Mouse (Mus musculus): Measurements from ENCODE around the gene Nckap5.

The Nckap5 gene

DNA sequence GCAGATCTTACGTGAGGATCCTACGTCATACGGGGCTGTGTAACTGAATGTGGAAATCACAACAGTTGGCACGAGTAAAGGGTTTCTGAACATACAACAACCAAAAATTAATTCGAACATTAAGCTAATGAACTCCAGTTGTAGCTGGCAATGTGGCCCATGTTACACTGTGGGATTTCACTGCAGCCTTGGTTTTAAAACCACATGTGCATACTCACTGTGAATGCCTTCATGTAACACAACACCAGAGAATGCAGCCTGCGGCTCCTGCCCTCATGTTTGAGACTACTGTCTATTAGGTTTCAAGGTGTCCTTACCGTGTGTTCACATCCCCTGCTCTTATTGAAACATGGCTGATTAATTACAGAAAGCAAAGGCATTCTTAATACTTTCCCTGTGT lies 269.7 kb downstream of the Nckap5 start:
- DNase-seq (ENCODE audit: low read depth, low spot score), result no peak

GRCm38 (mm10) chr1:126557791-126558294 lies 272.8 kb downstream of the Nckap5 start:
- DNase-seq (ENCODE audit: low read depth, low spot score), result no peak

DNA sequence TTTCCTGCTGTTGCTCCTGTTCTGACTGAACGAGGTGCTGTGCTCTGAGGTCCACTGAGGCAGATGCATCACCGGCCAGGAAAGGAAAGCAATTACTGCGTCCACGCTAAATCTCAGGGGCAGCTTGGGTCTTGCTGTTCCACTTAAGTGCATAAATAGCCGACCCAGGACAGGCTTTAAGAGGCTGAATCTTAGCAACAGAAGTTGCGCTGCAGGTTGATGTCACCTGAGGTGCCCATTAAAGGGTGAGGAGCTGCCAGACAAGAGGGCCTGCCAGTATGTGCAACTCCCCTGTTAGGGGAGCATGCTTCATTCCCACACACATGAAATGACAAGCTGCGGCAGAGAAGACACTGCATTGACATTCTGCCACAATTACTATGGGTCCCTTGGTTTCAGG lies 282.6 kb downstream of the Nckap5 start:
- no peak for DNase-seq (ENCODE audit: low read depth, low spot score)

DNA sequence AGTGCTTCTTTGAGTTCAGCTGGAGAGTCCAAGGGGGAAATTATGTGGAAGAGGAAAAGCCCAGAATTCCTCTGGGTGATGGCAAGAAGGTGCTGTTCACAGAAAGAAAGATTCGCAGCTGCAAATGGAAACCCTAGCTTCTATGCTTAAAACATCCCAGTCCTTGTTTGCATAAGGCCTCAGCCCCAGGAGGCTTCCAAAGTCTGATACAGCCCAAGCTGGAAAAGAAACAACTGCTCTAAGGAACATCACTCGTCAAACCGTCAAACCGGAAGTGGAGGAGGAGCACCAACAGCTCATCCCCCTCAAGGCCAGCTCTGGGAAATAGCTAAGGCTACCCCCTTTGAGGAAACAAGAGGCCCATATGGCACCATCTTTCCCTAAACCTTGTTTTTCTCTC lies 286.1 kb downstream of the Nckap5 start:
- DNase-seq (ENCODE audit: low read depth, low spot score), result no peak

GRCm38 (mm10) chr1:126537223-126537757 lies 293.3 kb downstream of the Nckap5 start:
- no peak for DNase-seq (ENCODE audit: low read depth, low spot score)

GRCm38 (mm10) chr1:126535527-126535926 lies 295.1 kb downstream of the Nckap5 start:
- no peak for DNase-seq (ENCODE audit: low read depth, low spot score)

GRCm38 (mm10) chr1:126534046-126534445 lies 296.6 kb downstream of the Nckap5 start:
- no peak for DNase-seq (ENCODE audit: low read depth, low spot score)

GRCm38 (mm10) chr1:126528043-126528598 lies 302.5 kb downstream of the Nckap5 start:
- DNase-seq (ENCODE audit: low read depth, low spot score), result peak; percentile 5

DNA sequence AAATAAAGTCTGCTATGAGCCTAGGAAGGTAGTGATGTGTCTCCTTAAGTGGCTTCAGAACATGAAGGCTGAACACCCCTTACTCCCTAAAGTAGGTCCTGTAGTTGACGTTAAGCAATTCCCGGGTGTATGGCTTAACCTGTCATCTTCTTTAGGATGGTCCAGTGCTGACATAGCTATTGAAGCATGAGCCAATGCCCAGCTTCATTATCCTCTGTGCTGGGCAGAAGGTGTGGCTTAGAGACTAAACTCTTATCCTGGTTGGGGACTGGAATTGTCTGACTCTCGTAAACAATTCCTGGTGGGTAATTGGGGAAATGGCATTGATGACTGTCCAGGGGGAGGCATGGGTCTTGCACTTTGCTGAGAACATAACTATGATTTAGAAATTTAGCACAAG lies 312.5 kb downstream of the Nckap5 start:
- no peak for DNase-seq (ENCODE audit: low read depth, low spot score)

DNA sequence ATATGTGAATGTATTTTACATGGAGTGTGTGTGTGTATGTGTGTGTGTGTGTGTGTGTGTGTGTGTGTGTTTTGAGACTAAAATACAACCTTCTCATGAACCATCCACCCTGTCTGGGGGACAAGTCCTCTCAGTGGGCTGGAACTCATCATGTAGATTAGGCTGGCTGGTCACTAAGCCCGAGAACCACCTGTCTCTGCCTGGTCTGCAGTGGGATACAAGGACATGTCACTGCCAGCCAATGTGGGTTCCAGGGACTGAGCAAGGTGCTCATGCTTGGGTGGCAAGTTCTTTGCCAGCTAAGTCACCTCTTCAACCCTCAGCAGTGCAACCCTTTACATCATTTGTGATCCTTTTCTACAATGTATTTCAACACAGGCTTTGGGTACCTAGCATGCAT lies 313.2 kb downstream of the Nckap5 start:
- no peak for DNase-seq (ENCODE audit: low read depth, low spot score)

GRCm38 (mm10) chr1:126515054-126515756 lies 315.4 kb downstream of the Nckap5 start:
- DNase-seq (ENCODE audit: low read depth, low spot score), result no peak

DNA sequence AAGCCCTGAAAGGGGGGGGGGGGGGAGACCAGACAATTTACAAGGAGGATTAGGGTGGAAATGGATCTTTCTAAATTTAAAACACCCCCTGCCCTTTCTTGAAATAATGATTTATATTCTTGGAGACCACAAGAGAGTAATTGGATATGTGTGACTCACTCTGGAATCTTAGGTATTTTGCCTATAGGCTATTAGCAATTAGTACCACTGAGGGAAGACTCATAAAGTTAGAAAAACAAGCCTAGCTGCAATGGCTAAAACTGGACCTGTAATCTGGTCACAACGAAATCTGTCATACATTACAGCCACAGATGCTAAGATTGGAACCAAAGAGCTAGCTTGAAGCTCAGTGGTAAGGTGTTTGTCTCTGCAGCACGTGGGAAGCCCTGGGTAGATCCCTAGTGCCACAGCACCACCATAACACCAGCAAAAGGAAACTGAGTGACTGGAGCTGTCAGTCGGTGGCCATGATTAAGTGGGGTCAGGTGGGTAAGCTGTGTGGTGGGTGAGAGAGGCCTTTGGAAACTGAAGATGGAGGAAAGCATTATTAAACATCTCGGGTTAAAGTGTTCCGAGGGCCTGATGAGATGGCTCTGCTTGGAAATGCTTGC lies 318.7 kb downstream of the Nckap5 start:
- no peak for DNase-seq (ENCODE audit: low read depth, low spot score)

DNA sequence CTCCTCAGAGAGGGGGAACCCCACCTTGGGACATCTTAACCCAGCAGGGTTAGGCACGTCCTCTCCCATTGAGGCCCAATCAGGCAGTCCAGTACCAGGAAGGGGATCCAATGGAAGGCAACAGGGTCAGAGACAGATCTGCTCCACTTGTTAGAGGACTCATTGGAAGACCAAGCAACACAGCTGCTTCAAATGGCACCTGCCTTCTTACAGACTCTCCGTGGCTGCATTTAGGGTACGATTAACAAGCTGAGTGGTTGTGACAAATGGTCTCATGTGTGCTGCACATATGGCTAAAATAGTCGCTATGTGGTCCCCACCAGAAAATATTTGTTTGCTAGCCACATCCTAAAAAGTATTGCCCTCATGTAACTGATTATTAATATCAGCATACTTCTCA lies 325.9 kb downstream of the Nckap5 start:
- no peak for DNase-seq (ENCODE audit: low read depth, low spot score)

DNA sequence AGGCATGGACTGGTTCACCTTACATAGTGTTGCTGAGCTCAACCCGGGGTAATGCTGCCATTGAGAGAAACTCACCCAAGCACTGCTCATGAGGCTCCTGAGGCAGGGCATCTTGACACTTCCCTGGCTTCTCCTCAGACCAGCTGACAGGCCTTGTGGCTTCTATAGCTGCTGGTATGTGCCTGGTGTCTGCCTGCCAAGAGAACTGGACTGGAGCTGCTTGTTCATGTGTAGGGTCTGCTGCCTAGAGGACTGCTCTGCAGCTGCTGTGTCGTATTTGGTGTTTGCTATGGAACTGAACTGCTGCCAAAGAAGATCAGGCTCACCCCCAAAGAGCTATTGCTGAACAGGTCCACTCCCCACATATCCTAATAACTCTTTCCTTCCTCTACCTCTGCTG lies 327.9 kb downstream of the Nckap5 start:
- no peak for DNase-seq (ENCODE audit: low read depth, low spot score)

DNA sequence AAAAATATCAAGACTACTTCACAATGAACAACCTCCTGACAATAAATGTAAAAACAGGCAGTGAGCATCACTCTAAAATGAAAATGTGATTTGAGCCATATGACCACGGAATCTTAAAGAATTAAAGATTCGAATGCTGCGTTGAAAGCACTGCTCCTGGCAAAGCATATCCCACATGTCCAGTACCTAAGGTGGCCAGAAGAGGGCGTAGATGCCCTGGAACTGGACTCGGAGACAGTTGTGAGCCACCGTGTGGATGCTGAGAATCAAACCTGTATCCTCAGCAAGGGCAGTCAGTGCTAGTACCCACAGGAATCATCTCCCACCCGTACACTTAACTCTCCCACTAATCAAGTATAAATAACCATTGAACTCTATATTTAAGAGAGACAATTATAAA lies 333.9 kb downstream of the Nckap5 start:
- DNase-seq (ENCODE audit: low read depth, low spot score), result no peak

DNA sequence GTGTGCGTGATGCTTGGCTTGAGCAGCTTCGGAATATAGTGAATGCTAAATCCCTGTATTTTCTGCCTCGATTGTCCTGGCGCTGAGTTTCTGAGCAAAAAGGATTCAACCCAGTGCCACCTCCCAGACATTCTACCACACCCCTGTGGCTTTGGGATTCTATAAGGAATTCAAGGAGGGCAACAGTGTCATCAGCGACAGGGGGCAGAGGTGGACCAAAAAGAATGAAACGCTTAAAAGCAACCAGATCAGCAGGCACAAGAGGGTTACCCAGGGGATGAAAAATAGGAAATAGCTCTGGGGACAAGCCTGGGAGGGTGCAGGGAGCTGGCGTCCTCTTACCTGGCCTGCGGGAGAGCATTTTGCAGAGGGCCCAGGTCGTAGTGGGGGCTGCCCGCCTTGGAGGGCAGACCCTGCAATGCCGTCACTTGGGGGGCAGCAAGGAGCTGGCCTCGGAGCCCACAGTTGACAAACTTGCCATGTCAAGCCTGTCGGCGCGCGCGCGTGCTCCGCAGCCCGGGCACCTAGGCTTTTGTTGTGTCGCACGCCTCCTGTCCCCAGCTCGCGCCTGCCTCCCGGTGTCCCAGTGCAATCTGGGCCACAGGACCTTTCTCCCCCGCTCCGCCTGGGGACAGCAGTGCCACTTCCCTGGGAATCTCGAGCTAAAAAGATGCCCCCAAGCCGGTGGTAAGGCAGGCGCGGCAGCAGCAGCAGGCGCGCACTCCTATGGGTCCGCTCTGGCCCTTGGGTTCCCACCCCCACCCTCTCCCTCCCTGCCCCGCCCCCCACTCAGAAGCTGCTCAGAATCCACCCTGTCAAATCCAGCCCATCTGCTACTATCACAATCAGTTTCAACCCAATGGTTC lies 338.2 kb downstream of the Nckap5 start:
- DNase-seq (ENCODE audit: low read depth, low spot score), result no peak

DNA sequence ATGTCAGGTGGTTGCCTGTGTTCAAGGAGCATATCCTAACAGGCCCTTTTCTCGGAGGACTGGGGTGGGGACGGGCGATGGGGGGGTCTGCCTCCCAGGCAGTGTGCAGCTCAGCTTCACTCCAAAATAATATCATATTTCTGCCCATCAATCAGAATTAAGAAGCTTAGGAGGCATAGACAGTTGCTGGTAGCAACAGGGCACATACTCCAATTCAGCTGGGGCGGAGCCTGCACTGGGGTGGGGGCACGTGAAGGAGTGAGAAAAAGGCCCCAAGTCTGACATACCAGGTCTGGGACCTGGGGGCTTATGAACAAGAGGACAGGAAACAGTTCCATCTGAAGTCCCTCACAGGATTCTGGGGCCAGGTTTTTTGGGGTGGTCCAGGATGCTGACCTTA lies 339.2 kb downstream of the Nckap5 start:
- no peak for DNase-seq (ENCODE audit: low read depth, low spot score)

GRCm38 (mm10) chr1:126490256-126490655 lies 340.3 kb downstream of the Nckap5 start:
- DNase-seq (ENCODE audit: low read depth, low spot score), result no peak

DNA sequence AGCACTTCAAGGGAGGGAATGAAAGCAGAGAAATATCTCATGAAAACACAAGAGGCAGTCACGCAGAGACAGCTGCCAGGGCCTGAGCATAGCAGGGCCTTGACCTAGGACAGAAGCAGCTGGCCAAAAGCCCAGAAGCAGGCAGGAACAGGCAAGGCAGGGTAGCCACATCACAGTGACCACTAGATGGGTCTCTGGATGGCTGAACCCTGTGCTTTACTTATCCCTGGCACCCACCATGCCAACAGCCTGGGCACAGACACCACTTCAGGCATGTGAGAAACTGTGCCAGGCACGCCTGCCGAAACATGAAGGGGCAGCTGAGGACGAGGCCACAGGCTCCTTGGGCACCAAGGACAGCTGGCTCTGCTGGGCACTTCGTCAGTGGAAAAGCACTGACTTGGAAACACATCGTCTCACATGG lies 345.9 kb downstream of the Nckap5 start:
- DNase-seq (ENCODE audit: low read depth, low spot score), result no peak

DNA sequence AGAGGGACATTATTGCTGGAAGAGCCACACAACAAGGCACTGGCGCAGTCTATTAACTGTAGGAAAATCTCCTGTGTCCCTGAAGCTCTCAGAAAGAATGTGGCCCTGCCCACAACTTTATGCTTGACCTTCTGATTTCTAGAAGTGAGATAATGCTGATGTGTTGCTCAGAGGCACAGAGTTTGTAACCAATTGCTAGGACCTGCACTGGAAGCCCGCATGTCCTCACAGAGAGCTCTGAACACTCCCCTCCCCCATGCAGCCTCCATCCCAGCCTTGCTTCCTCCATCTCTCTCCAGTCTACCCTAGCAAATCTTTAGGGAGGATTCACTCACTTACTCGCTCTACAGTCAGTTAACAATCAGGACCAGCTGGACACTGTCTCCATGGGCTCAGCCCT lies 346.9 kb downstream of the Nckap5 start:
- DNase-seq (ENCODE audit: low read depth, low spot score), result no peak

DNA sequence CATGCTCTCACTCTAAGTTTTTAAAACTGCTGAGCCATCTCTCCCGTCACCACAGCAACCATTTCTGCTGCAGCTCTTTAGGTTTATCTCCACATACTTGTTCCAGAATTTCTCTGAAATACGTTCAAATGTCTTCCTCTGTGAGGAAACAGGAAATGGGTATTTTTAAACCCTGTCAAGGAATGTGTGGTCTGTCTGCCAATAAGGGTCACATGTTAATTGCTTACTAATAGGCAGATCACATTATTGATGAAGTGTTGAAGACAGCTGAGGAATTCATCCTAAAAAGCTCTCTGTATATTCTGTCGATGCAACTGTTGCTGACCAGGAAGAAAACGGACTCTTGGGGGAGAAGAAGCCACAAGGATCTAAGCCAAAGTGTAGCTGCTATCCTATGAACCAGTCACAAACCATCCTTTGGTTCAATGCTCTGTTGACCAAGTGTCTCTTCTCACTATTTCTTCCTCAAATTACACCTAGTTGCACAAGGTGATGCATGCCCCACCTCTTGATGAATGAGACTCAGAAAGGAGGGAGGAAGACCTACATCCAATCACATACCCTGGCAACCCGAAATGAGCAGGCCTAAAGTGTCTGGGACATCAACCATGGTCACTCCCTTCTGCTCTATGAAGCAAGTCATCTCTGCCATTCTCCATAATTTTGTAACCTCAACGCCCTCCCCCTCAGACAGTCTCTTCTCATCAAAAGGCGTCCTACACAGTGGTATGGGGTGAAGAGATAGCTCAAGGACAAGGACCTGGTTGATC lies 349.0 kb downstream of the Nckap5 start:
- no peak for DNase-seq (ENCODE audit: low read depth, low spot score)
